Mouse (Mus musculus) right cerebral cortex, postnatal 10 days (tissue): ENCODE measurements around the gene Hivep2.
A peak's percentile ranks its signal among the peaks of the same experiment; 100 is the strongest.

Source experiments
- DNase-seq, 2 experiments: peaks; one replicate each; pipeline ENCODE4 v3.0.0; 2021; ENCODE audit warnings: low spot score in 2 of 2

Hivep2 gene

GRCm38 (mm10) chr10:14020253-14020652 lies 54.4 kb downstream of the Hivep2 start:
- no peak for DNase-seq

DNA sequence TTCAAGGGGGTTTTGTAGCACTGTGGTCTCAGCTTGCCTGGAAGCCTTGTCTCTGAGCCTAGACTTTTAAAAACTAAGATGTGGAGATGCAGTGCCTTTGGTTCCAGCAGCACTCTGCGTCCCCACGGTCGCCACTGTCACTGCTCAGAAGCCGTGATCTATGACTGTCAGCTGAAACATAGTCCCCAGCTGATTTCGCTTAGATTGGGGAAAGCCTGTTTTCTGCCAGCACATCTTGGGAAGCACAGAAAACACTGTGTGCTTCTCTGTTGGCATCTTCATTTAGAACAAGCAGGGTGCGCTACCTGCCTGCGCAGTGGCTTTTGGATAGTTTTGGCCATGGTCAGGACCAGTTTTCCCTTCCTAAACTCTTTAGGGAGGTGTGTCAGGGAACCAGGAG lies 59.1 kb downstream of the Hivep2 start:
- DNase-seq: no peak

DNA sequence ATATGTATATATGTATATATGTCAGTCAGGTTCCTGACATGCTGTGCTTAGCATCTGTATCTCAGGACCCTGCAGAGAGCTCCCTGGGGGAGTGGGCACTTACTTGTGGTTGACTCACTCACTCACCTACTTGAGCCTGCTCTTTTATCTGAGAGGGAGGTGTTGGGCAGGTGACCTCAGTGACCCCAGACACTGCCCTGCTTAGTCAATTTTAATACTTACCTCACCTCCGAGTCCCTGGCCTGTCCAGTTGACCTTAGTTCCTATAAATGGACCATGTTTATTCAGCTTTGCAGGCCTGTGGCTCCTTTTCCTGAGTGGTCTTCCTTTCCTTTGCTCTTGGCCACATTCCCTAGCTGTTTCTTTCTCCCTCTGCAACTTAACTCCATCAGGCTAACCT lies 61.9 kb downstream of the Hivep2 start:
- no peak for DNase-seq

DNA sequence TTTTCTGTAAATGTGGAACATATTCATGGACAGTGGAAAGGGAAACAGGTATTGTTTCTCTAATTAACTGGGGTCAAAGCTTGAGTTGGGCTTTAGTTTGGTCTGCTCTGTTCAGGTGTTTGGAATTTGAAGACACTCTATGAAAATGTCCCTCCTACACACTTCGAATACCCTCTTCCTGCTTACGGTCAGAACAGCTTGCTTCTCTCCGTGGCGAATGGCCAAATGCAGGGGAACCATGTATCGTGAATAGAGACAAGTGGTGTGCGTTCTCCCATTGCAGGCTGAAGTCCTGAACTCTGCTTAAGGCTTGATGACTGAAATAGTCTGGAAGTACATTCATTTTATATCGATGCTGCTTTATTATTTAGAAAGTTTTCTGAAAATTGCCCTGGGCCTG lies 63.1 kb downstream of the Hivep2 start:
- DNase-seq: peak in 1 of 2 experiments; percentile 60

GRCm38 (mm10) chr10:14030458-14031035 lies 64.7 kb downstream of the Hivep2 start:
- no peak for DNase-seq

GRCm38 (mm10) chr10:14032532-14032931 lies 66.7 kb downstream of the Hivep2 start:
- DNase-seq: no peak

GRCm38 (mm10) chr10:14034046-14034445 lies 68.2 kb downstream of the Hivep2 start:
- DNase-seq: no peak

DNA sequence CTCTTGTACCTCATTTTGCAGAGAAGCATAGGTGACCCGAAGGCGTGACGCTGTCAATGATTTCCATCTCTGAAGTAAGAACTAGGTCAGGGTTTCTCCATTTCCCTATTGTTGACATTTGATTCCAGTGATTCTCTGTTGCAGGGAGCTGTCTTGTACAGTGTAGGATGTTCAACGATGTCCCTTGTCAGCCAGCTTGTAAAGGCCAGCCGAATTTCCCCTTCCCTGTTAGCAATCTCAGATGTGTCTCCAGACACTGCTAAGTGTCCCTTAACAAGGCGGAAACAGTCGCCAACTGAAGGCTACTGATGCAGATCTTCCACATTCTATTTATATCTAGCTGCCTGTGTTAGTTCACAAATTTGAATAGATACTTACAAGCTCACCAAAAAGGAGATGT lies 68.9 kb downstream of the Hivep2 start:
- DNase-seq: no peak

DNA sequence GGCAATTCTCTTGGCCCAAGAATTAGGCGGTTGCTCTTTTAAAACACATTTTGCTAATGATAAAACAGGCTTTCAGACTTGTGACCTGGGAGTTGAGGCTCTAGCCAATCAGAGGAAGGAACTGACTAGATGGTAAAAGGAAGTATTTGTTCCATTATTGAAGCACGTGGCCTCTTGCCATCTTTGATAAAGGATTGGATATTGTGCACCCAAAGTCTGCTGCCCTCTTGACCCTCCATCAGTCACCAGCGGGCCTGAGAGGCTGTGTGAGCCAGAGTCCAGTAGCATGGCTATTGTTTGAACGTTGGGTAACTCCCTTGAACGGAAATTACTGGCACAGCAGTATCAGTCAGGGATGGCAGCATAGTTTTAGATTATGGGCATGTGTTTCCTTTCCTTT lies 69.7 kb downstream of the Hivep2 start:
- DNase-seq: no peak

DNA sequence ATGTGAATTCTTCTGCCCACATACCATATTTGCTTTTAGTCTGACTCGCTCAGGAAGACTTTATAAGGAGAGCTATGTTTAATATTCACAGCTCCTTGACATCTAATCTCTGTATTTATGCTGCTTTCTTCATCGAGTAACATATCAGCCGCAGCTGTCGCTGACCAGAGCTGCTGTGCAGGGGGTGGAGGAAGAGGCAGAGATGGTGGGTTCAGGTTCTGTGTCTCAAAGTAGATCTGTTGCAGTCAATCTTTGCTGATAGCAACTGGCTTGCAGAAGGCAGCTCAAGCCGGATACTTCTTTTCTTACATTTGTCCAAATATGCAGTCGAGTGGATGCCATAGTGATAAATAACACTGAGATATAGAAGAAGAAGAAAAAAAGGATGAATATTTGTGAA lies 70.6 kb downstream of the Hivep2 start:
- DNase-seq: no peak

- DNase-seq: no peak
Observed at GRCm38 (mm10) chr10:14037977-14038489, 72.2 kb downstream of the Hivep2 start.

DNA sequence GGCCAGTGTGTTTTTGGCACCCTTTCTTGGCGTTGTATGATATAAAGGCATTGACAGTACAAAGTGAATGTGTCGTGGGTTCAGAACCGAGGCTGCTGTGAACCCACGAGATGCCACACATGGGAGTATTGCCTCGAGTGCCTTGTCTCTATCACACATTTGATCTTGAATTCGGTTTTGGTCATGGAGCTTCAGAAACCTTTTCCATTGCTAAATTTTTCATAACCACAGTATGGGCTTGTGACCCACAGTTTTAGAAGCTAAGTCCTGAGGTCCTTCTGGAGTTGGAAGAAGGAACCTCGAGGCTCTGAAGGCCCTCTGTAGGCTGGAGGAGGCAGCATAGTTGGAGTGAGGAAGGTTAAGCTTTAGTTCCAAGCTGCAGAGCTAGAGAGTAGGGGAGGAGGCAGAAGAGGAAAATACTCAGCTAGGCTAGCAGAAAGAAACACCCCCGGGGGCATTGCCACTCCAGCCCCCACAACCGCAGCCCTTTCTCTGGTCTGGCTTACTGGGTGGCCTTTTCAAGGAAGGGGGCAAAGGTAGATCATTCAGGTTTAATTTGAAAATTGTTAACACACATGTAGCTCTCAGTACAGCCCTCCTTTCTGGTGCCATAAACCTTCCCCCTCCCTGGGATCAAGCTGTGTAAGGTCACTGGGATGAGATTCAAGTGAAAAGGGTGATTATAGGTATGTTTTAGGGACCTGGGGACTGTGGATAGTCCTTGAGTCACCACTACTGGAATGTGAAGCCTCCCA lies 75.0 kb downstream of the Hivep2 start:
- no peak for DNase-seq

DNA sequence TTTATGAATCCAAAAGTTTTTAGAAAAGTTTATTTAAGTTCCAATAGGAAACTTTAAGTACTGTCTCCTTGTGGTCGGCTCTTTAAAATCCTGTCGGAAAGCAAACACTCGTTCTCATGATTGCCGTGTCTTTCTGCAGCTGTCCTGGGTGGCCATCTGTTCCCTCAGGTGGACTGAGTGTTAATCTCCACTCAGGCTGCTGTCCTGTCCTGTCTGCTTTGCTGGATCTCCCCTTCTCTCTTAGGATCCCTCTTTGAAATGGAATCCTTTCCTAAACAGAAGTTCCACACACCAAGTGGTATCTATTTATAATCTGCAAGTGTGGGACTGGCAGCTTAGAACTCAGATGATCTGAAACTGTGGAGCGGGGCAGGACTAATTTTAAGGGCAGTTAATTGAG lies 75.7 kb downstream of the Hivep2 start:
- DNase-seq: no peak

GRCm38 (mm10) chr10:14042539-14043348 lies 76.9 kb downstream of the Hivep2 start:
- no peak for DNase-seq

- no peak for DNase-seq
Observed at GRCm38 (mm10) chr10:14043349-14043710, 77.5 kb downstream of the Hivep2 start.

DNA sequence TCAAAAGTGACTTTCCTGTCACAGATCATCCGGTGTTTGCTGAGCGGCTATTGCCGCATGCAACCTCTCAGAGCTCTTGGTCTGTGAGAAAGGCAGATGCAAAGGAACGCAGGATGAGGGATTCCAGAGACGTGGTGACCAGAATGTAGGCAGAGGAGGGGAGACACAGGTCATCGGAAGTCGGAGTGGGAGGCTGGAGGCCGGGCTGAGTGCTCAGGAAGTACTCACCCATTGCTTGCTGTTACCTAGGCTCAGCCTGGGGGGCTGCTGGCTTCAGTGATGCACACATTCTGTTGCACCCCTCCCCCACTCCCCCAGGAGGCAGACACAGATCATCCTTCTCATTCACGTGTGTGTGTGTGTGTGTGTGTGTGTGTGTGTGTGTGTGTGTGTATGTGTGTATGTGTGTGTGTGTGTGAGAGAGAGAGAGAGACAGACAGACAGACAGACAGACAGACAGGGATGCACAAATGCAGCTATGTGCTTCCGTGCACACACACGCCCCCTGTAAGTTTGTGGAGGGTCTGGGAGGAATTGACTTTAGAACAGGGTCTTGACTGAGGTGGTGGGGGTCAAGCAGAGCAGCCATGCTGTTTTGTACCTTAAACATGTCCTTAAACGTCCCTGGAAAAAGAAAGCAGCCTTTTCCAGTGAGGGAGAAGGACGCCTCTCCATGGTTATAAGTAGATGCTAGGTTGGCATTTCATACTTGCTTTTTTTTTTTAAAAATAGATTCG lies 78.3 kb downstream of the Hivep2 start:
- DNase-seq: no peak

DNA sequence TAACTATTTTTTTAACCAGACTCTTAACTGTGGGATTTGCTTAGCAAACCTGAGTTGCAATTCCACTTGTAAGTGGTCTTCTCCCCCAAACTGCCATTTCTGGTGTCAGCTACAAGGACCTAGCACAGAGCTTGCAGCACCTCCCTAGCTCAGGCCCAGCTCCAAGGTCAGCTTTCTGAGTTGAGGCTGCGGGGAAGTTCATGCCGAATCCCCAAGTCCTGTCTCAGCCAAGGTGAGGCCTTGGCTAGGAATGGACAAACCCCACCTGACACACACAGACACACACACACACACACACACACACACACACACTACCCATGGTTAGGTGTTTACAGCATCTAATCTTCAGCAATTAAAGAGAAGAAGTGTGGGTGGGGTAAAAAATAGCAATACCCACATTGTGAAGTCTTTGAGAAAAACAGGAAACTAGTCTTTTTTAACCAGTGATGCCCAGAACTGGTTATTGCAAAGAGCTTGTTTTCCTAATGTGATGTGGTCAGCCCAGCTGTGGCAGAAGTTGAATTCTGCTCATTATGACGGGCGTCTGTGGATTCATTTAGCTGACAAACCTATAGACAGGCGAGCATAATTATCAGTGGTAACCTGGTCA lies 79.0 kb downstream of the Hivep2 start:
- no peak for DNase-seq

DNA sequence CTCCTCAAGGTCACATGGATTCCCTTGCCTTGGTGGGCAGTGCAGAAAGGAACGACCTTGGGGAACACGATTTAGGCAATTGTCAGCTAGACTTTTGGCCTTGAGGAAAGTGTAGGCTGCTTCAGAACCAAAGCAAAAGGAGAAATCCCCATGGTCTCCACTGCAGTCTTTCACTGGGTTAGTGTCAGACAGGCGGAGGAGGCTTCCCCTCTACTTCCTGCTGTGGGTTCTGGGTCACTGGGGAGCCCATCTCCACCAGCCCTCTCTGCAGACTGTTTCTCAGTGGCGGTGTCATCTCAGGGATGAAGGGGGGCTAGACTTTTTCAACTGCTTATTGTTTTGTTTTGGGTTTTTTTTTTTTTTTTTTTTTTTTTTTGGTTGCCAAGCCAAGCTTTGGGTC lies 79.9 kb downstream of the Hivep2 start:
- DNase-seq: no peak

- DNase-seq: peak in 1 of 2 experiments; percentile 14
Observed at GRCm38 (mm10) chr10:14046171-14046651, 80.3 kb downstream of the Hivep2 start.

- peak in 1 of 2 experiments; percentile 34 for DNase-seq
Observed at GRCm38 (mm10) chr10:14046935-14047334, 81.1 kb downstream of the Hivep2 start.

GRCm38 (mm10) chr10:14047661-14048060 lies 81.8 kb downstream of the Hivep2 start:
- DNase-seq: peak in 1 of 2 experiments; percentile 20
